Mouse (Mus musculus) CD4-positive, CD25-positive, alpha-beta regulatory T cell, adult 2 months (primary cell): ENCODE results near the gene Nup210.

ENCODE experiments used
- DNase-seq: peaks from one replicate; pipeline ENCODE4 v3.0.0-alpha.2; 2012; ENCODE audit warnings: low read depth, low spot score

The Nup210 gene

DNA sequence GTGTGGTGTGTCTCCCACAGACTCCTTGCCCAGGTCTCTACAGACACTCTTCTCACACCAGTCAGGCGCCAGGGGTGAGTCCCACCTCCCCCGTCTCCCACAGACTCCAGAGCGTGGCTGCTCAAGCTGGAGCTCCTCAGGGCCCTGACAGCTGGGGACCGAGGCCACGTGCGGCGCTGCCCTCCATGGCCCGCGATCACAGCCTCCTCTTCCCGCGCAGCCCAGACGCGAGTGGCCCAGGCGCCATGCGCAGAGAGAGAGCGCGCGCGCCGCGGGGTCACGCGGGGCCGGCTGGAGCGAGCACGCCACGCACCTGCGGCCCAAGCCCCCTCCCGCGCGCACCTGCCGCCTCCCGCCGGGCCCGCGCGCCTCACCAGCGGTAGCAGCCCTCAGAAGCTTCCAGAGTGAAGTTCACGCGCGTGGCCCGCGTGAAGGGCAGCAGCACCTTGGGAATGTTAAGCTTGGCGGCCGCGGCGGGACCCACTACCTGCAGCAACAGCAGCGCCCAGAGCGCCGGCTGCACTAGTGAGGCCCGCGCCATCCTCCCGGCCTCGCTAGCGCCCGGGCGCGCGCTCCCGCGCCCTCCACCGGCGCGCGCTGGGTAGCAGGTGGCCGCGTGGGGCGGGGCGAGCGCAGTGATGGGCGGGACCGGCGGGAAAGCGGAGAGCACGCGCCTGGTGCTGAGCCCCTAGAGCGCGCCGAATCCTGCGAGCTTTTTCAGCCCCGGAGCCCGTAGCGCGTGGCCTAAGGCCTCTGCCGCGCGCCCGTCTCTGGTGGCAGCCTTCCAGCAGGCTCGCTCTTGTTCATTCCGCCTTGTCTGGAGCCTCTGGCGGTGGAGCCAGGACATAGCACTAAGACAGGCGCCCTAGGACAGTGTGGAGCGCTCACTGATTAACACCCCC, at the start of gene Nup210:
Gene Nup210 (minus strand): TSS at position 586 of the 902 bp plus-strand sequence.
- peak; percentile 97 for DNase-seq

DNA sequence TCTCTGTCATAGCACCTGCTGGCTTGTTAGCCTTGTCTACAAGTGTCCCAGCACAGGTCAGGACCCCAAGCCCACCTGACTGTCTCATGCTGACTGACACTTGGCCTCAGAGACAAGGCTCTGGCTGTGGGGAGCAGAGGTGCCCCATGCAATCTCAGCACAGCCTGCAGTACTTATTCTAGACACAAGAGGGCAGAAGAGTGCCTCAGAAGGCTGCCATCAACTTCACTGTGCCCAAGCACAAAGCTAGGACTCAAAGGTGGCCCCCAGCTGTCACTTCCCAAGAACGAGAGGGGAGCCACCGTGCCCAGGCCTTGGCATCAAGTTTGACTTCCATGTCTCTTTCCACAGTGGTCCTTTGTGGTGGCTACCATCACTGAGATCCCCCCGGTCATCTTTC, 48.6 kb upstream of the Nup210 start:
- DNase-seq = peak; percentile 79

DNA sequence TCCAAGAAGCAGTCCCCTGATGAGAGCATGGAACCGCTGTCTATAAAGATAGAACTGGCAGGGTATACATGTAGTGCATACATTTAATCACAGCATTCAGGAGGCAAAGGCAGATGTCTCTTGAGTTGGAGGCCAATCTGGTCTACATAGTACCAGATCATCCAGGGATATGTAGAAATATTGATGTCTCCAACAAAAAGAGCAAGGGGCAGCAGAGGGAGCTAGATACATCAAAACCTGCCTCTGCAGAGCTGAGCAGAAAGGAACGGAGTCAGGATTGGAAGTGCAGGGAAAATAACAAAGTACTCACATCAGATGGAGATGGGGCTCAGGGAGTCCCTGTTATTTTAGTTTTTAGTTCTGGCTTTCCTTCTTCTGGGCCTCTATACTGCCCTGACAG, 48.0 kb upstream of the Nup210 start:
- no peak for DNase-seq

DNA sequence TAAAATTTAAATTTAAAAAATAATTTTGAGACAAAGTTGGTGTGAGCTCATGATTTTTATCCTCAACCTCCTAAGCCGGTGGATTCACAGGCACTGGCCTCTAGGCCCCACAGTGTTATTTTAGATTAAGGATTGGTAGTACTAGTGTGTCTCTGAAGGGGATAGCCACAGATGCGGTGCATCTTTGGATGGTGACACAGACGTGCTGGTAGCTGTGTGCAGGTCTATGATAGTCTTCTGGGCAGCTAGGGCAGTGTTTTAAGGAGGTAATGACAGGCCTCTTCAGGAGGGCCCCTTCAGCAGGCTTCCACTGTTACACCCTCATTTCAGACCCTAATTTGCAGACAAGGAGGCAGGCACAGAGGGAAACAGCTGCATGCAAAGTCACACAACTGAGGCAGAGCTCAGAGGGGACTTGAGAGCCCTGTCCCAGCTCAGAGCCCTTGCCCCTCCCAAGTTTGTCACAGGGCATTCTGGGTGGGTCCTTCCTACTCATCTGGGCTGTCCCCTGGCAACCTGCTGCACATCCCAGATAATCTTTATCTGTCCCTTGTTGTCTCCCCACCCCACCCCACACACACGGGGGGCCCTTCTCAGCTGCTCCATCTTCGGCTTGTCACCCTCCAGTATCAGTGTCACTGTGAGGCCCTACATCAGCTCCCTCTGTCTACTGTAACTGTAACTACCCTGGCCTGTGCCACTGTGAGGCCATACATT, 46.7 kb upstream of the Nup210 start:
- DNase-seq = no peak

DNA sequence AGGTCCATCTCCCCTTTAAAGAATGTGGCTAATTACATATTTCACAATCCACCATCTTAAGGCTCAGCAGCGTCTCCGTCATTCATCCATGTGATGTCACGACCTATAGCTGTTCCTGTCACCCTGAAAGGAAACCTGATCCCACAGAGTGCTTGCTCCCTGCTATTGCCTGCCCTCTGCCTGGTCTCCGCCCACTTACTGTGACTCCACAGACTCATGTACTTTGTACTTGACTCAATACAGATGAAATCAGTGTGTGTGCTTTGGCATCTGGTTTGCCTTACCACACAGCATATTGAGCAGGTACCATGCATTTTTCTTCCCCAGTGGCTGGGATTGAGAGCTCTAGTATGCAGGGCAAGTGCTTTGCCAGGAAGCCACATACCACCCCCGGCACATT, 45.7 kb upstream of the Nup210 start:
- no peak for DNase-seq

DNA sequence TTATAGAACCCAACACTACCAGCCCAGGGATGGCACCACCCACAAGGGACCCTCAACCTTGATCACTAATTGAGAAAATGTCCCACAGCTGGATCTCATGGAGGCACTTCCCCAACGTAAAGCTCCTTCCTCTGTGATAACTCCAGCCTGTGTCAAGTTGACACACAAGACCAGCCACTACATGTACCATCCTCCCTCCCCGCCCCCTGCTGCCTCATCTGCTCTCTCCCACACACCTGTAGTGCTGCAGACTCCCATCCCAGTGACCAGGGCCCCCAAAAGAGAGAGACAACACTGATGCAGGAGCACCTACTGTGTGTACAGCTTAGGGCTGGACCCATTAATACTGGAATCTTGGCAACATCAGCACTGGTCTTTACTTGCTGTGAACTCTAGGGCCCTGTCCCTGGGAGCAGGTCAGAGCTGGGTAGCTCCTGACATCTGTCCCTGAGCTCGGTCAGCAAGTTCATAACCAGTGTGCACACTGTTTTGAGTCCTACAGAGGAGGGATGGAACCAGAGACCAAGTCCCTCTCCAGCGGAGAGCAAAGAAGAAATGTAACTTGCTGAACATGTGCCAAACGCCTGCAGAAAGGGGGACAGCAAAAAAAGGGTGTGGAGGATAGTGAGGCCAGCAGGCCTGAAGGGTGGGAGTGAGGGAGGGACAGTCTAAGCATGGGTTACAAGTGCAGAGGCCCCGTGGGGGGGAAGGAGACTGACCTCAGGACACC, 45.0 kb upstream of the Nup210 start:
- DNase-seq = no peak

DNA sequence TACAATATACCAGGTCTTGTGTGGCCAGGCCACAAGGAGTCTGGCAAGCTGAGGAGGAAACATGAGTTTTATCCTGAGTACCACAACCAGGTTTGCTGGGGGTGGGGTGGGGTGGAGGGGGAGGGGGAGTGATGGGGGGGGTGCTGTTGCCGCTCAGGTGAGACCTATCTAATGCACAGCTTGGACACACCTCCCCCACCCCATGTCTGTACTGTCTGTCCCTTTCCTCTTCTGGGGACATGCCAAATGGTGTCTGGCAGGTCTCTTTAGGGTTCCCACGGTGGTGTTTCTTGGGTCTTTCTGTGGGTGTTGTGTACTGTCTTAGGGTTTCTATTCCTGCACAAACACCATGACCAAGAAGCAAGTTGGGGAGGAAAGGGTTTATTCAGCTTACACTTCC, 44.3 kb upstream of the Nup210 start:
- no peak for DNase-seq

DNA sequence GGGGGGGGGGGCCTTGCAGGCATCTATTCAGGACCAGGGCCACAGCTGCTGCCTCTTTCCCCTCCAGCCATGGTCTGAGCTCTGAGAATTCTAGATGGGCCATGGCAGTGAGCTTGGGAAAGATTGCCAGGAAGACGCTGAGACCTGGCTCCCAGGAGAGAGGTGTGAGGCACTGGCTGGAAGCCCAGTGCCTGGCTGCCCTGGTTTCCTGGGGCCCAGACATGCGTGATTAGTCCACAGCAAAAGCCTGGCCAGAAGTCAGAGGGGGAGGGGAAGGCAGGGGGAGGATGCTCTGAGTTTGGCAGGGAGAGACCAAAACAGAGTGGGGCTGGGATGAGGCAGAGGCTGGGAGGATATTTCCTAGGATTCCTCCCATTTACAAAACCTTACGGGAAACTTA, 43.8 kb upstream of the Nup210 start:
- no peak for DNase-seq

DNA sequence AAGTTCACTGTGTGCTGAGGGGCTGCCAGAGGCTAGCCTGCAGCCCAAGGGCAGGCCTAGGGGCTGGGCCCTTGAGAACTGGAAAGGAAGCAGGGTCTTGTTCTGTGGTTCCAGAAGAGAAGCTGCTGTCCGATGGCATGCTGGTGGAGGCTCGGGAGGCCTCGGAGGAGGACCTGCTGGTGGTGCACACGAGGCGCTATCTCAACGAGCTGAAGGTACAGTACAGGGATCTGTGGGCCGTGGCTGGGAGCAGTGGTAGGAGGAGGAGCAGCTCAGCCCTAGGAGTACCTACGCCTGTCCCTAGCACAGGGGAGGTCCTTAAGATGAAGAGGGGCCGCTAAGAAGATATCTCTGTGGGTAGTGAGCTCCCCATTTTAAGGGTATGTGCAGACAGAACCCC, 42.4 kb upstream of the Nup210 start:
- DNase-seq = no peak

DNA sequence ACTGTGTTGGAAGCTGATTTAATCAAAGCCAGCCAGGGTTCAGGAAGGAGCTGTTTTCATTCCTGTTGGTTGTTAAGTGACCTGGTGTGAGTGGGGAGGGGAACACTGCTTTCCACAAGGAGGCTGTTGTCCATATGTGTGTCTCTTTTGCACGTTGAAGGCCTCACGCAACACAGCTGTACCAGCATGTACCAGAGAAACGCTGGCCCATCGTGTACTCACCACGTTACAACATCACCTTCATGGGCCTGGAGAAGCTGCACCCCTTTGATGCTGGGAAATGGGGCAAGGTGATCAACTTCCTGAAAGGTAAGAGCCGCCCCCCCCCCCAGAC, 40.6 kb upstream of the Nup210 start:
- no peak for DNase-seq

DNA sequence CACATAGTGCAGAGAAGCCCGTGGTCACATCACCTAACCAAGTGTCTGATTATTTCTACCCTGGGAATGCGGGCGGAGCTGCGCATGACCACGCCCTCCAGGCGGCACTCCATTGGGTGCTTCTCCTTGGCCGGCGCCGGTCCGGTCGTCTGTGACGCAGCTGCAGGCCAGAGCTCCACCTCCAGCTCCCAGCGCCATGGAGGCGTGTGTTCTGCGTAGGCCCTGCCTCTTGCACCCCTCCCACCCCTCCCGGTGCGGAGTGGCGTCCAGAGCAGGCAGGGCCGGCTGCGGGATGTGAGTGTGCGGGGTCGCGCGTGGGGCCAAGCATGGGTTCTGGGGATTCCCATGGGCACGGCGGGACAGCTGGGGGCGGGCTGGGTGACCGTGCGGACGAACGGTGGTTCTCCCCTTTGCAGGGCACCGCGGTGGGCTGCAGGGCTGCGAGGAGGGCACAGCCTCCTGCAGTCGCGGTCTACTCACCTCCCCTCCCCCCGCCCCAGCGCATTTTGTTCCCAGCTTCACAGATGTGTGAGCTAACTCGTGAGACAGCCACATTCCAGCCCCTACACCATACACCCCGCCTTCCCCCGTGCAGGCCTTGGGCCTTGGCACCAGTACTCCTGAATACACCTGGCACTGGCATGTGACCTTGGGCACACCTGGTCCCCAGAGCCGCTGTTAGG, 40.1 kb upstream of the Nup210 start, which contains the start of gene Hdac11:
Gene Hdac11 (plus strand): TSS at position 112 of the 683 bp plus-strand sequence.
- DNase-seq = peak; percentile 77

DNA sequence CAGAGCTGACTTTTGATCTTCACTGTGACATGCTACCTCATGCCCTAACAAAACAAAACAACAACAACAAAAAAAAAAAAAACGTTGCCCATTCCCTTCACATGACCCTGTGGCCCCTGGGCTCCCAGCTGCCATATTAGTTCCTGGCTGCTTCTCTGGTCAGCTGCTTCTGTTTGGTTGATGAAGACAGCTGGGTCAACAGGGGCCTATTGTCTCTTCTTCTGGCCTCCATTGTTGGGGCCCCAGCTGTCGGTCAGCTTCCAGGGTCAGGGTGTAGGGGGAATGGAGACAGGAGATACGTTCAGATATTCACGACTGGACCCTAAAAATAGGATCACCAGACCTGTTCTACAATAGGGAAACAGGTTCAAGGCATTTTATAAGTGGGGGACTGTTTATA, 39.4 kb upstream of the Nup210 start:
- DNase-seq = no peak

DNA sequence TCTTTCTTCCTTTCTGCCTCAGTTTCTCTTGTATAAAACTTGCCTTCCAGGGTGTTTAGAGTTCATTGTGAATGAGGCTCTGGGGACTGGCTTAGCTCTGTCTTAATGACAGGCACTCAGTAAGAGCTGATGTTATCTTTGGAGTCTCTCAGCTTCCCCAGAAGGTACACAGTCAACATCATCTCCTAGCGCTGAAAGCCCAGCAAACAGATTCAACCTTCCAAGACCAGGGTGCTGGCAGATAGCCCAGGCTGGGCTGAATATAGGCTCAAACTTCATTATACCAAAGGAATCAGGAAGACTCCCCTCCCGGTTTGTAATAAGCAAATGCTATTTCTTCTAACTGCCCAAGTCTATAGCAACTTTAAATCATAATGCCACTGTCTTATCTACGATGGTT, 38.7 kb upstream of the Nup210 start:
- no peak for DNase-seq

DNA sequence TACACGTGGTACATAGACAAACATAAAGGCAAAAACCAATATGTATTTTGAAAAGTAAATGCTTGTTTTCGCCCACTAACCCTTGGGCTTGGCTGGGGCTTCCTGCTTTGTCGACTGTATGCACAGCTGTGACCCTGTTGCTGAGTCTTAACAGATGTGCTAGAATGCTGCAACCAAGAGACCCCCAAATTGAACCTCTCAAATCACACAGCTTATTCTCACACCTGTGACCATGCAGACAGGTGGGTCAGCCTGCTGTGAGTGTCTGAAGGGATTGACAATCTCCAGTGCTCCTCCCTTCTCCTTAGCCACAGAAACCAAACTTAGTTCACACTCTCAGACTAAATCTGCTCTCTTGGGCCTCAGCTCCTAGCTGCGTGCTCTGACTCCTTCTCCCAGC, 38.1 kb upstream of the Nup210 start:
- DNase-seq = no peak

DNA sequence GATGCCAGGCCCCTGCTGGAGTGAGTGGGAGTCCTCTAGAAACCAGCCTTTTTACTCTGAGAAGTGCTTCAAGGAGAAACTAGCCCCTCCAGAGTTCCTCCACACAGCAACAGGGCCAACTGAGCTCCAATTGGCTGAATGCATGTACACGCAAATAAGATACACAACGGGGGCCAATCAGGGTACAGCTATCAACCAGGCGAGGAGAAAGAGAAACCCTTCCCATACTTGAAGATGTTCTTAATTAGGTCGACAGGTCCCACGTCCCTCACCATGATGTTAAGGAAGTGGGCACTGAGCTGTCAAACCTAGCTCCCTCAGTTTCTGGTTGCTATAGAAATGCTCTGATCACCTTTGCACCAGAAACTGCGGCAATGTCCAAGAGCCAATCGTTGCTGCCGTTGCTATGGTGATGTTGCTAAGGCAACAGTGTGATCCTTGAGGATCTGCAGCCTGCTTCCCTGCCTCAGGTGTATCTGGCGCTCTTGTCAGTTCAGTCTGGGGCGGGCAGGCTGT, 37.0 kb upstream of the Nup210 start:
- DNase-seq = peak; percentile 73

DNA sequence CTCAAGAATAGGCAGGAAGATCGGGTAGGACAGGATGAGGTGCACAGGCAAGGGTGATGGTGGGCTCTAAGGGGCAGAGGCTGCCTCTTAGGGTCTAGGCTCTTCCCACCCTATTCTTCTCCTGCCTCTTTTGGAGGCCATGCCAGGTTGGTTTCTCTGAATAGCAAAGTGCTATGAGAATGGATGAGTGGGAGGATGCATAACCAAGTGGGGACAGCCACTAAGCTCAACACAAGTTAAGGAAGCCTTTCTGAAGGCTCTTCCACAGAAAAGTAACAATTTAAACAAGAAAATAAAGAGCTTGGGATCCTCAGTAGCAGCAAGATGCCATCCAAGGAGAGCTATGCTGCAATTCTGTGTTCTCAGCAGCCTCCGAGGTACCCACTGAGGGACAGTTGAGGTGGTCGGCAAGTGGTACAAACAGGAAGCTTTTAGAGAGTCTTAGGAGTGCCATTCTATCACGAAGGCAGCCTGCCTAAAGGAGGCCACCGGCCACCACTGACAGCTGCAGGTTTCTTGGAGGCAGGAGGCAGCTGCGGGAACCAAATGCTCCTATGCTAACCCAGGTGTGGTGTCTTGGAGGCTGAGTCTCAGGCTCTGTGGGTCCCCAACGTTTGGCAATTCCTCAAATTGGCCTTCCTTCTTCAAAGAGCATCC, 36.4 kb upstream of the Nup210 start:
- DNase-seq = no peak

DNA sequence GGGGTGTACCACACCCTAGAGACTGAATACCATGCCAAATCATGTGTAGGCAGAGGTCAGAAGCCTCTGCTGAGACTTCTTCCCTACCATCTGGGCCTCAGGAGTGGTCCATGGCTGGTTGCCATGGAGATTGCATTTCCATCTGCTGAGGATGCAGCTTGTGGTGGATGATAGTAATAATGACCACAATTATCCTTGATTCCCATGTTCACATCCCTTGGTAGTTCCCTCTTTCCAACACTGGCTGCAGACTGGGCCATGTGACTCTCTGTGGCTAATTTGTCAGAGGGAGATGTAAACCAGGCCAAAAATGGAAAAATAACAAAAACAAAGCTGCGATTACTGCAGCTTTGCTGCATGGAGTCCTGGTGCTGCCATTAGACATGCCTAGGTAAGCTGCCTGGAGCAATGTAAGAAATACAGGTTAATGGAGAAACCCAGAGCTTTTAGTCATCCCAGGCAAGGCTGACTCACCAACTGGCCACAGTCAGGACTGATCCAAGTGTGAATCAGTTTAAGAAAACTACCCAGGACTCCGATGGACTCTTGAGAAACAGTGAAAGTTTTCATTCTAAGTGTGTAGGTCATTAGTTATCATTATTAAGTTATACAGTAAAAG, 30.6 kb upstream of the Nup210 start:
- no peak for DNase-seq

DNA sequence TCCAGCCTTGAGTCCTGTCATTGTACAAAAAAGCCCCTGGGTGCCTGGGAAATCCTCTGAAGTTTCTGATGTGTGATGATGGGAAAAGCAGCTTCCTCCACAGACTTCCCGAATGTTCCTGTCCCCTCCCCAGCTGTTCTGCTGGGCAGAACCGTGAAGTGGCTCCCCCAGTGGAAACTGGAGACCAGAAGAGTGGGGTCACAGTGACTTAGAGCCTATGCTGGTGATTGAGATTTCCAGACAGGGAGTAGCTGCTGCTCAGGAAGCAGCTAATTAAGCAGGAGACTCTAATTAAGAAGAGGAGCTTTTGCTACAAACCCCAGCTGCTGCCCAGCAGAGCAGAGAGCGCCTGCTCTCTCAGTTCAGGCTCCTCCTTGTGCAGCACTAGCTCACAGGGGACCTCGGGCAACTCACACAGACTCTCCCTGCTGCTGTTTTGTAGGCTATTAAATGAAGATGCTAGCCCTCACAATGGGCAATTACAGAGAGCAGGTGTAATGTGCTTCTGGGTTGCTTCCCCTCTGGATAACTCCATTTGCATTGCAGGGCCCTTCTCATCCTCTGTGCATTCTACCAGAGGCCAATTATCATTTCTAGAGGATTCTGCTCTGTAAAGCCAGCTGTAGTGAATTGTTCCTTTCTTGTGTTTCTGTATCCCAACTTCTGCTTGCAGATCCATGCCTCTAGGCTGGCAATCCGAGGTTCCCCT, 30.0 kb upstream of the Nup210 start:
- no peak for DNase-seq

DNA sequence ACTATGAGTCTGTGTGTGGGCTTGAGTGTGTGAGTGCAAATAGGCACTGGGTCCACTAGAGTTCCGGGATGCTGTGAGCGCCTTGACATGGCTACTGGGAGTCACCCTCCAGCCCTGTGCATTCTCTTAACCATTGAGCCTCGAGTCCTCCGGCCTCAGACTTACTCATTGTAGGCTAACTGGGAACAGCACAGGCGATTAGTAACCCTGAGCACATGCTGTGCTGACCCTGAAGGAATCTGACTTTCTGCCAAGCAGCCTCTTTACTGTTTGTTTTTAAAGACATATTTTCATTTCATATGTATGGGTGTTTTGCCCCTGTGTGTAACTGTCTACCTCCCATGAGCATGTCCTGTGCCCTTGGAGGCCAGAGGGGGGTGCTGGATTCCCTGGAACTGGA, 28.9 kb upstream of the Nup210 start:
- DNase-seq = no peak

DNA sequence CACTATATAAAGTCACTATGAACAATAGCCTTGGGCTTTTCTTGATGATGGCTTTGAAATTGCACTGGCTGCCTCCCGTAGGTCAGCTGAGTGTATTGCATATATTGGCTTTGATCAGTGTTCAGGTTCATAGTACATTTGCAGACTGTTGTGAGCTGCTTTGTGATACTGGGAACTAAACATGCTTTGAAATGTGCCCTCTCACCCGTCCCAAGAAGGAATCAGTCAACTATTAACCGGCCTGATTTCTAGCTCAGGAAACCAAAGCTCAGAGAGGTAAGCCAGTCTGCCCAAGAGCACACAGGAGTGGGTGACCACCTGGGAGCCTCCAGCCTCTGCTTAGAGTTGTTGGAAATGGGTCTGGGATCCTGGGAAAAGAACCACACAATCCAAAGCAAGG, 28.4 kb upstream of the Nup210 start:
- no peak for DNase-seq
